Mouse (Mus musculus): ENCODE data around the gene Foxp1.

DNA sequence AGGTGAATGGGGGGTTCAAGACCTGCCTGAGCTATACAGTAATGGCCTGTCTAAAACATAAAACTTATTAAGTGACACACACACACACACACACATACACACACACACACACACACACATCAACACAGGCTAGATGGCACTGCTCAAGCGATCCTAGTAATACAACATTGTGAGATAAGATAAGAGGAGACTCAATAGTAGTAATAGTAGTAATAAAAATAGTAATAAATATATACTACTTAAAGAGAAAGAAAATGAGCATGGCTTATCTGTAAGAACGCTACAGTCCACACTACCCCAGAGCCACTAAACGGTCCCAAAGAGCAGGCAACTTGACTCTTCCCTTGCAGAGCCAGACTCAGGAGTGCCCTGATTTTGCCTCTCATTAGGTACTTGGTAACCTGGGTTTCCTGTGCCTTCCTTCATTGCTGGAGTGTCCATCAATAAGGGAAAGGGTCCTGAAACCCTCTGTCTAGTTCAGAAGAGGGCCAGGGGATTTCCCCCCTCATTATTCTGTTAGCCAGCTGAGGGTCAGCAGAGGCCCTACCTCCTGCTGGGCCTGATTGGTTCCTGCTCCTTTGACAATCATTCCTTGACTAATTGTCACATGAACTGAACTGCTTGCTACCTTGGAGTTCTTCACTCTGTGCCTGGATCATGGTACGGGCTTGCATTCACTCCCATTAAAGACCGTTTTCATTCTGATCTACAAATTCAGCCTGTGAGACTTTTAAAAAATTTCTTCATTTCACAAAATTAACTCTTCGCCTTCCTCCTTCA, 480.2 kb downstream of the Foxp1 start:
- TF ChIP-seq CTCF (IDR thresholded peaks at IDR 0.05; ENCODE audit: low read depth, low read length) (no peak), GATA1 (IDR thresholded peaks at IDR 0.05; ENCODE audit: borderline replicate concordance, low read length) (no peak), POLR2AphosphoS5 (IDR thresholded peaks at IDR 0.05; ENCODE audit: insufficient replicate concordance, low read depth, low read length) (no peak), TAL1 (conservative IDR thresholded peaks at IDR 0.05; ENCODE audit: low read depth, low read length) (no peak), GATA2 (IDR thresholded peaks at IDR 0.05; ENCODE audit: borderline replicate concordance, low read depth, low read length) (no peak)

Measured in G1E (cell line).